Mouse (Mus musculus) midbrain, postnatal 0 days (tissue): ENCODE results near the gene Syt15. TPM values are rescaled to one million over a fixed set of nuclear protein-coding genes. Genes with fewer than 3 reads are reported as not detected.

ENCODE experiments used
- ATAC-seq: fragments of 200-750 bp; cut with Nextera tagmentation; 2 replicates; pipeline ENCODE4 v1.8.0; 2017; ENCODE audit warnings: moderate number of reproducible peaks, mild to moderate bottlenecking, moderate TSS enrichment, moderate library complexity; ENCODE audit not compliant: low FRiP score
- DNase-seq: peaks from one replicate; pipeline ENCODE4 v3.0.0-alpha.2; 2015; ENCODE audit warnings: low spot score
- H3K27ac ChIP-seq: fragments of 300-500 bp; sonication (generic); 2 replicates; pipeline ENCODE4 v1.5.1; 2014; ENCODE audit warnings: low read depth, mild to moderate bottlenecking, low read length, mixed read lengths
- H3K27me3 ChIP-seq: fragments of 300-500 bp; sonication (generic); 2 replicates; pipeline ENCODE4 v1.6.1; 2014; ENCODE audit warnings: low read length, control low read depth, mixed read lengths; ENCODE audit not compliant: insufficient read depth
- H3K36me3 ChIP-seq: fragments of 300-500 bp; sonication (generic); 2 replicates; pipeline ENCODE4 v1.6.1; 2014; ENCODE audit warnings: low read length, control low read depth, mixed read lengths; ENCODE audit not compliant: insufficient read depth
- H3K4me1 ChIP-seq: fragments of 300-500 bp; sonication (generic); 2 replicates; pipeline ENCODE4 v1.6.1; 2014; ENCODE audit warnings: mild to moderate bottlenecking, control low read depth, antibody characterized with exemption, low read length, mixed read lengths; ENCODE audit not compliant: insufficient read depth
- H3K4me2 ChIP-seq: fragments of 300-500 bp; sonication (generic); 2 replicates; pipeline ENCODE4 v1.6.1; 2014; ENCODE audit warnings: low read depth, mild to moderate bottlenecking, low read length, mixed read lengths; ENCODE audit not compliant: poor library complexity, severe bottlenecking
- H3K4me3 ChIP-seq: fragments of 300-500 bp; sonication (generic); 2 replicates; pipeline ENCODE4 v1.5.1; 2014; ENCODE audit warnings: low read depth, mild to moderate bottlenecking, low read length, moderate library complexity
- H3K9ac ChIP-seq: fragments of 300-500 bp; sonication (generic); replicated peaks from 2 replicates; pipeline ENCODE4 v1.6.1; 2014; ENCODE audit warnings: mild to moderate bottlenecking, low read length, moderate library complexity, mixed read lengths; ENCODE audit not compliant: poor library complexity, severe bottlenecking
- H3K9me3 ChIP-seq: fragments of 300-500 bp; sonication (generic); 2 replicates; pipeline ENCODE4 v1.6.1; 2016; ENCODE audit warnings: low read length, control low read depth
- CTCF ChIP-seq: IDR thresholded peaks from 2 replicates; pipeline ENCODE4 v1.5.1; 2016; ENCODE audit warnings: antibody characterized with exemption, mild to moderate bottlenecking
- WGBS: fragments of 180-500 bp; shearing (Covaris S2); extraction: QIAGEN DNeasy Blood & Tissue Kit; methylation state at CpG from one replicate; pipeline ENCODE4 v1.1.7; 2014; 5-methylcytosine and 5-hydroxymethylcytosine counted together
- polyA plus RNA-seq: library from polyadenylated mRNA; unstranded; fragments of >200 nt; fragmentation: Nextera tagmentation; extraction: Ambion mirVana; gene quantifications from 2 replicates; pipeline ENCODE4 v1.2.1, GENCODE M21; 2015
- total RNA-seq: library from RNA; depleted of rRNA; stranded (reverse); fragments of >200 nt; gene quantifications from 2 replicates; pipeline ENCODE4 v1.2.3, GENCODE M21; 2014

The Syt15 gene
- total and polyA plus RNA-seq, 2 experiments from 2014 or later: 0.80 to 2.1 TPM

GRCm38 (mm10) chr14:34221416-34222077 lies 2.2 kb downstream of the Syt15 start:
- 71% methylated on average over 5 of the region's 5 CpGs for WGBS
- H3K36me3 ChIP-seq: no peaks in the 10 kb centered on the region
- no peak overlapping the region for H3K4me3 ChIP-seq
- TF ChIP-seq CTCF: no peak
- H3K4me1 ChIP-seq: no peaks in the 10 kb centered on the region
- H3K9ac ChIP-seq: no peak overlapping the region
- ATAC-seq: no peak
- no peaks in the 10 kb centered on the region for H3K9me3 ChIP-seq
- no peak overlapping the region for H3K27ac ChIP-seq
- no peak overlapping the region for H3K4me2 ChIP-seq
- H3K27me3 ChIP-seq: peaks cover 13% of the 10 kb centered on the region; the same call in 1 of the 2 replicates
- DNase-seq: no peak

- Histone ChIP-seq H3K9ac (no peak overlapping the region), H3K4me1 (no peaks in the 10 kb centered on the region), H3K4me3 (no peak overlapping the region), H3K27ac (no peak overlapping the region), H3K9me3 (no peaks in the 10 kb centered on the region), H3K4me2 (no peak overlapping the region), H3K27me3 (peaks cover 13% of the 10 kb centered on the region; the same call in 1 of the 2 replicates), H3K36me3 (no peaks in the 10 kb centered on the region)
- WGBS: 71% methylated on average over 5 of the region's 5 CpGs
- TF ChIP-seq CTCF: no peak
- ATAC-seq: no peak
- no peak for DNase-seq
These were observed 4.0 kb downstream of the Syt15 start for GRCm38 (mm10) chr14:34223362-34223898.

- Histone ChIP-seq H3K9me3 (no peaks in the 10 kb centered on the region), H3K4me3 (no peak overlapping the region), H3K27me3 (0 out of 2 replicates have a peak, but pooled peaks cover under 1% of the 10 kb centered on the region), H3K9ac (no peak overlapping the region), H3K4me2 (no peak overlapping the region), H3K4me1 (no peaks in the 10 kb centered on the region), H3K27ac (no peak overlapping the region), H3K36me3 (no peaks in the 10 kb centered on the region)
- no peak for ATAC-seq
- no peak for TF ChIP-seq CTCF
- WGBS: 87% methylated on average over 9 of the region's 9 CpGs
- no peak for DNase-seq
These were observed 6.6 kb downstream of the Syt15 start for GRCm38 (mm10) chr14:34225986-34226385.

- WGBS: 84% methylated on average over 4 of the region's 4 CpGs
- no peak for TF ChIP-seq CTCF
- no peak for ATAC-seq
These were observed 7.2 kb downstream of the Syt15 start for GRCm38 (mm10) chr14:34226566-34226965.

GRCm38 (mm10) chr14:34227981-34228380 lies 8.6 kb downstream of the Syt15 start:
- no peak overlapping the region for H3K4me3 ChIP-seq
- H3K27ac ChIP-seq: no peak overlapping the region
- H3K9ac ChIP-seq: no peak overlapping the region
- no peak overlapping the region for H3K4me2 ChIP-seq
- no peak for DNase-seq
- no peaks in the 10 kb centered on the region for H3K36me3 ChIP-seq
- H3K27me3 ChIP-seq: no peaks in the 10 kb centered on the region
- no peaks in the 10 kb centered on the region for H3K9me3 ChIP-seq
- no peak for ATAC-seq
- H3K4me1 ChIP-seq: no peaks in the 10 kb centered on the region
- 92% methylated on average over 11 of the region's 12 CpGs for WGBS
- TF ChIP-seq CTCF: no peak

More at GRCm38 (mm10) chr14:34226566-34226965, 7.2 kb downstream of the Syt15 start:
- H3K27ac ChIP-seq: no peak overlapping the region
- no peak for DNase-seq
- no peak overlapping the region for H3K4me2 ChIP-seq
- H3K36me3 ChIP-seq: no peaks in the 10 kb centered on the region
- H3K4me1 ChIP-seq: no peaks in the 10 kb centered on the region
- H3K4me3 ChIP-seq: no peak overlapping the region
- H3K9ac ChIP-seq: no peak overlapping the region
- no peaks in the 10 kb centered on the region for H3K9me3 ChIP-seq
- H3K27me3 ChIP-seq: no peaks in the 10 kb centered on the region

- no peaks in the 10 kb centered on the region for H3K36me3 ChIP-seq
- no peak overlapping the region for H3K27ac ChIP-seq
- H3K4me3 ChIP-seq: no peak overlapping the region
- H3K9me3 ChIP-seq: no peaks in the 10 kb centered on the region
- TF ChIP-seq CTCF: no peak
- no peak for ATAC-seq
- no peak for DNase-seq
- no peaks in the 10 kb centered on the region for H3K4me1 ChIP-seq
- H3K9ac ChIP-seq: no peak overlapping the region
- no peak overlapping the region for H3K4me2 ChIP-seq
- WGBS: 88% methylated on average over 10 of the region's 10 CpGs
- H3K27me3 ChIP-seq: no peaks in the 10 kb centered on the region
These were observed 9.6 kb downstream of the Syt15 start for GRCm38 (mm10) chr14:34228830-34229506.
